Mouse (Mus musculus) MEL (cell line): ENCODE results near the gene Gm38431. TPM values are rescaled to one million over a fixed set of nuclear protein-coding genes. Genes with fewer than 3 reads are reported as not detected.

Source experiments
- DNase-seq: peaks from one replicate; pipeline ENCODE4 v3.0.0; 2011; ENCODE audit warnings: low read depth, low spot score
- H3K27ac ChIP-seq: 2 replicates; pipeline ENCODE4 v1.5.1; 2012; ENCODE audit warnings: low read depth, mild to moderate bottlenecking, control low read depth, low read length, moderate library complexity; ENCODE audit not compliant: control insufficient read depth
- H3K27me3 ChIP-seq, 2 experiments: fragments of 150-350 bp in 1 of 2; sonication (generic) in 1 of 2; 2 replicates each; pipeline ENCODE4 v1.6.1; 2012; ENCODE audit warnings: low read length in 2 of 2, mild to moderate bottlenecking in 2 of 2, improper control_type of control experiment in 1 of 2, moderate library complexity in 1 of 2; ENCODE audit not compliant: insufficient read depth in 2 of 2, control insufficient read depth in 1 of 2
- H3K36me3 ChIP-seq, 2 experiments: 2 replicates each; pipeline ENCODE4 v1.6.1; 2012 to 2014; ENCODE audit warnings: low read length in 2 of 2, improper control_type of control experiment in 1 of 2, inconsistent platforms in 1 of 2, mild to moderate bottlenecking in 1 of 2; ENCODE audit not compliant: insufficient read depth in 2 of 2, control insufficient read depth in 1 of 2
- H3K4me1 ChIP-seq, 2 experiments: fragments of 150-350 bp in 1 of 2; sonication (generic) in 1 of 2; 2 replicates each; pipeline ENCODE4 v1.6.1; 2012; ENCODE audit warnings: low read length in 2 of 2, improper control_type of control experiment in 1 of 2, mild to moderate bottlenecking in 1 of 2; ENCODE audit not compliant: insufficient read depth in 2 of 2, control insufficient read depth in 1 of 2
- H3K4me3 ChIP-seq, 2 experiments: fragments of 150-350 bp in 1 of 2; sonication (generic) in 1 of 2; 2 replicates each; pipeline ENCODE4 v1.5.1; 2012; ENCODE audit warnings: low read depth in 2 of 2, low read length in 2 of 2, mild to moderate bottlenecking in 2 of 2, moderate library complexity in 2 of 2, control low read depth in 1 of 2, improper control_type of control experiment in 1 of 2; ENCODE audit not compliant: control insufficient read depth in 1 of 2, insufficient read depth in 1 of 2
- H3K79me2 ChIP-seq: 2 replicates; pipeline ENCODE4 v1.6.1; 2012; ENCODE audit warnings: mild to moderate bottlenecking, low read length, moderate library complexity; ENCODE audit not compliant: control insufficient read depth, poor library complexity, insufficient read depth
- H3K9ac ChIP-seq: 2 replicates; pipeline ENCODE4 v1.6.1; 2012; ENCODE audit warnings: low read depth, mild to moderate bottlenecking, control low read depth, low read length, moderate library complexity; ENCODE audit not compliant: control insufficient read depth, poor library complexity, severe bottlenecking
- H3K9me3 ChIP-seq: fragments of 150-350 bp; sonication (generic); replicated peaks from 2 replicates; pipeline ENCODE4 v1.6.1; 2012; ENCODE audit warnings: mild to moderate bottlenecking, low read length, improper control_type of control experiment, moderate library complexity; ENCODE audit not compliant: insufficient read depth
- BHLHE40 ChIP-seq: IDR thresholded peaks from 2 replicates; pipeline ENCODE4 v1.6.1; 2012; ENCODE audit warnings: low read depth, mild to moderate bottlenecking, inconsistent platforms, low read length, improper control_type of control experiment, borderline replicate concordance
- CHD2 ChIP-seq: IDR thresholded peaks from 2 replicates; pipeline ENCODE4 v1.6.1; 2011; ENCODE audit warnings: low read length, improper control_type of control experiment
- CTCF ChIP-seq, 3 experiments: IDR thresholded peaks in 2 of 3; conservative IDR thresholded peaks in 1 of 3; 2 replicates each; pipeline ENCODE4 v1.5.1; 2011 to 2012; ENCODE audit warnings: low read length in 3 of 3, low read depth in 2 of 3, mild to moderate bottlenecking in 2 of 3, improper control_type of control experiment in 1 of 3, inconsistent platforms in 1 of 3, mixed read lengths in 1 of 3, moderate library complexity in 1 of 3; ENCODE audit not compliant: control insufficient read depth in 1 of 3, insufficient read depth in 1 of 3, poor library complexity in 1 of 3, severe bottlenecking in 1 of 3
- E2F4 ChIP-seq: IDR thresholded peaks from 2 replicates; pipeline ENCODE4 v1.6.1; 2011; ENCODE audit warnings: low read depth, low read length, improper control_type of control experiment, borderline replicate concordance
- ELF1 ChIP-seq: IDR thresholded peaks from 2 replicates; pipeline ENCODE4 v1.6.1; 2014; ENCODE audit warnings: low read depth, mild to moderate bottlenecking, inconsistent platforms, low read length, improper control_type of control experiment, moderate library complexity
- ETS1 ChIP-seq: IDR thresholded peaks from 2 replicates; pipeline ENCODE4 v1.6.1; 2012; ENCODE audit warnings: low read depth, mild to moderate bottlenecking, inconsistent platforms, low read length, improper control_type of control experiment, moderate library complexity
- GABPA ChIP-seq: IDR thresholded peaks from 2 replicates; pipeline ENCODE4 v1.6.1; 2012; ENCODE audit warnings: low read depth, mild to moderate bottlenecking, inconsistent platforms, low read length, improper control_type of control experiment, moderate library complexity
- HCFC1 ChIP-seq: IDR thresholded peaks from 2 replicates; pipeline ENCODE4 v1.6.1; 2012; ENCODE audit warnings: low read depth, mild to moderate bottlenecking, inconsistent platforms, low read length, improper control_type of control experiment, moderate library complexity
- JUND ChIP-seq: IDR thresholded peaks from 2 replicates; pipeline ENCODE4 v1.6.1; 2011; ENCODE audit warnings: low read depth, mild to moderate bottlenecking, improper control_type of control experiment, low read length
- MAX ChIP-seq: IDR thresholded peaks from 2 replicates; pipeline ENCODE4 v1.6.1; 2011; ENCODE audit warnings: low read length, improper control_type of control experiment
- MAZ ChIP-seq: IDR thresholded peaks from 2 replicates; pipeline ENCODE4 v1.6.1; 2012; ENCODE audit warnings: low read depth, mild to moderate bottlenecking, inconsistent platforms, low read length, improper control_type of control experiment
- MXI1 ChIP-seq: IDR thresholded peaks from 2 replicates; pipeline ENCODE4 v1.6.1; 2011; ENCODE audit warnings: mild to moderate bottlenecking, low read depth, low read length, improper control_type of control experiment
- MYC ChIP-seq: IDR thresholded peaks from 2 replicates; pipeline ENCODE4 v1.6.1; 2011; ENCODE audit warnings: low read depth, mild to moderate bottlenecking, low read length, improper control_type of control experiment, moderate library complexity
- POLR2A ChIP-seq, 2 experiments: IDR thresholded peaks; 2 replicates each; pipeline ENCODE4 v1.6.1; 2011 to 2012; ENCODE audit warnings: low read length in 2 of 2, mild to moderate bottlenecking in 2 of 2, control low read depth in 1 of 2, improper control_type of control experiment in 1 of 2, low read depth in 1 of 2, moderate library complexity in 1 of 2; ENCODE audit not compliant: control insufficient read depth in 1 of 2, insufficient read depth in 1 of 2, poor library complexity in 1 of 2
- RAD21 ChIP-seq: IDR thresholded peaks from 2 replicates; pipeline ENCODE4 v1.6.1; 2011; ENCODE audit warnings: mild to moderate bottlenecking, low read depth, low read length, improper control_type of control experiment
- RCOR1 ChIP-seq: IDR thresholded peaks from 2 replicates; pipeline ENCODE4 v1.6.1; 2012; ENCODE audit warnings: low read depth, mild to moderate bottlenecking, inconsistent platforms, low read length, improper control_type of control experiment
- SIN3A ChIP-seq: IDR thresholded peaks from 2 replicates; pipeline ENCODE4 v1.6.1; 2012; ENCODE audit warnings: low read length, improper control_type of control experiment, inconsistent platforms
- TCF12 ChIP-seq: IDR thresholded peaks from 2 replicates; pipeline ENCODE4 v1.6.1; 2014; ENCODE audit warnings: low read depth, mild to moderate bottlenecking, inconsistent platforms, low read length, improper control_type of control experiment, moderate library complexity
- UBTF ChIP-seq: IDR thresholded peaks from 2 replicates; pipeline ENCODE4 v1.6.1; 2012; ENCODE audit warnings: low read depth, mild to moderate bottlenecking, inconsistent platforms, low read length, improper control_type of control experiment, moderate library complexity, borderline replicate concordance; ENCODE audit not compliant: insufficient read depth
- USF2 ChIP-seq, 2 experiments: IDR thresholded peaks; 2 replicates each; pipeline ENCODE4 v1.6.1; 2011 to 2012; ENCODE audit warnings: improper control_type of control experiment in 2 of 2, low read length in 2 of 2, borderline replicate concordance in 1 of 2, inconsistent platforms in 1 of 2, low read depth in 1 of 2, mild to moderate bottlenecking in 1 of 2; ENCODE audit not compliant: insufficient read depth in 1 of 2
- ZKSCAN1 ChIP-seq: IDR thresholded peaks from 2 replicates; pipeline ENCODE4 v1.6.1; 2012; ENCODE audit warnings: low read depth, mild to moderate bottlenecking, inconsistent platforms, low read length, improper control_type of control experiment, moderate library complexity
- polyA plus RNA-seq, 2 experiments: library from polyadenylated mRNA; stranded (reverse) in 1 of 2; unstranded in 1 of 2; fragments of >175 nt in 1 of 2; fragments of >200 nt in 1 of 2; gene quantifications; 2 replicates each; pipeline versions ENCODE4 v1.2.1 to v1.2.4; 2012; ENCODE audit warnings: low replicate concordance in 2 of 2, low read depth in 1 of 2; ENCODE audit not compliant: insufficient read length in 2 of 2, insufficient read depth in 1 of 2, missing spikeins in 1 of 2
- total RNA-seq: library from RNA; depleted of rRNA; stranded (reverse); fragments of 300-350 nt; gene quantifications from 2 replicates; pipeline ENCODE4 v1.2.3, GENCODE M21; 2012

Gm38431 gene
- total and polyA plus RNA-seq, 3 experiments, result 38.9 to 191 (median 42.1) TPM

- Histone ChIP-seq H3K9ac (no peak overlapping the region), H3K27ac (no peak overlapping the region), H3K27me3 (no peaks in the 10 kb centered on the region), H3K9me3 (no peaks in the 10 kb centered on the region), H3K4me1 (peaks cover 3 to 12% of the 10 kb centered on the region in 2 experiments), H3K79me2 (peaks cover 2% of the 10 kb centered on the region; the same call in 1 of the 2 replicates), H3K36me3 (peaks cover 0 to 11% of the 10 kb centered on the region in 2 experiments; a peak in 3 of 4 replicates), H3K4me3 (no peak overlapping the region)
- TF ChIP-seq E2F4 (no peak), JUND (no peak), RCOR1 (no peak), SIN3A (0 out of 2 replicates have a peak, but pooled peaks have one; percentile 36), ETS1 (no peak), ZKSCAN1 (no peak), POLR2A (IDR thresholded peaks at IDR 0.05; ENCODE audit: control insufficient read depth in 1 of 2, insufficient read depth in 1 of 2, low read depth in 1 of 2, low read length in 2 of 2, poor library complexity in 1 of 2) (no peak), ELF1 (no peak), HCFC1 (no peak), MAZ (no peak), CHD2 (no peak), MYC (0 out of 2 replicates have a peak, but pooled peaks have one; percentile 42), RAD21 (no peak), BHLHE40 (no peak), MAX (peak; percentile 17; the same call in 1 of the 2 replicates), MXI1 (no peak), TCF12 (no peak)
- peak; percentile 61 for DNase-seq
Observed at GRCm38 (mm10) chr9:21097793-21098192, 6.0 kb upstream of the Gm38431 start.

- no peak overlapping the region for H3K27ac ChIP-seq
Observed at GRCm38 (mm10) chr9:21095958-21096357, 4.2 kb upstream of the Gm38431 start.

More at GRCm38 (mm10) chr9:21095958-21096357, 4.2 kb upstream of the Gm38431 start:
- no peak overlapping the region for H3K9ac ChIP-seq
- peaks cover 7 to 19% of the 10 kb centered on the region in 2 experiments for H3K4me1 ChIP-seq
- no peak overlapping the region for H3K4me3 ChIP-seq
- DNase-seq, result no peak
- H3K27me3 ChIP-seq, result no peaks in the 10 kb centered on the region
- TF ChIP-seq CTCF (IDR thresholded peaks at IDR 0.05 in 2 of 3, conservative IDR thresholded peaks at IDR 0.05 in 1 of 3; ENCODE audit: control insufficient read depth in 1 of 3, insufficient read depth in 1 of 3, low read depth in 2 of 3, low read length in 3 of 3, poor library complexity in 1 of 3, severe bottlenecking in 1 of 3) (no peak), POLR2A (IDR thresholded peaks at IDR 0.05; ENCODE audit: control insufficient read depth in 1 of 2, insufficient read depth in 1 of 2, low read depth in 1 of 2, low read length in 2 of 2, poor library complexity in 1 of 2) (no peak), TCF12 (no peak), UBTF (no peak), GABPA (no peak), USF2 (IDR thresholded peaks at IDR 0.05; ENCODE audit: borderline replicate concordance in 1 of 2, insufficient read depth in 1 of 2, low read depth in 1 of 2, low read length in 2 of 2) (no peak)
- peaks cover 0 to 17% of the 10 kb centered on the region in 2 experiments; a peak in 2 of 4 replicates for H3K36me3 ChIP-seq
- H3K79me2 ChIP-seq, result peaks cover 14% of the 10 kb centered on the region
- H3K9me3 ChIP-seq, result no peaks in the 10 kb centered on the region
